Mouse (Mus musculus) frontal cortex, adult 2 months (tissue): ENCODE results near the gene Tmem201. TPM values are rescaled to one million over a fixed set of nuclear protein-coding genes. Genes with fewer than 3 reads are reported as not detected.

Experiments used
- DNase-seq, 2 experiments: peaks; one replicate each; pipeline ENCODE4 v3.0.0; 2022; ENCODE audit warnings: low spot score in 1 of 2; ENCODE audit errors: extremely low spot score in 1 of 2
- polyA plus RNA-seq: library from polyadenylated mRNA; depleted of rRNA; stranded (reverse); fragments of >200 nt; gene quantifications from 2 replicates; pipeline ENCODE4 v1.2.3, GENCODE M21; 2012; rRNA removed

The Tmem201 gene
- polyA plus RNA-seq, 1 experiment, result 79.6 TPM

- DNase-seq, result no peak
These were observed 49.0 kb downstream of the Tmem201 start for GRCm38 (mm10) chr4:149688861-149689260.

- DNase-seq, result no peak
These were observed 52.8 kb downstream of the Tmem201 start for GRCm38 (mm10) chr4:149684841-149685623.

DNA sequence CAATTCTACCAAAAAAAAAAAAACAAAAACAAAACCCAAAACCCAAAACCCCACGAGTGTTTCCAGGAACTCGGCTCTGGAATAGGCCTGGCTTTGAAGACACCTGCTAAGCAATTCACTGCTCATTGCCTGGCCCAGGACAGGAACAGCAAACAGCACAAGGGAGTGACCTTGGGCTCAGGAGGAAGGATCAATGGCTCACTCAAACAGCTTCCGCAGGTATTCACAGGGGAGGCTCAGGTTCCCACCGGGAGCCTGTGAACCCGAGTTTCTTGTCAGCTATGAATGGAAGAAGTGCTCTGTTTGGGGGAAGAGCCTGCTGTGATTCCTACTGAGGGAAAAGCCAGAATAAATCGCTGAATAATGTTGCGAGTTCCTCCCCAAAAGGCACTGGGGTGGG, 54.0 kb downstream of the Tmem201 start:
- no peak for DNase-seq

DNA sequence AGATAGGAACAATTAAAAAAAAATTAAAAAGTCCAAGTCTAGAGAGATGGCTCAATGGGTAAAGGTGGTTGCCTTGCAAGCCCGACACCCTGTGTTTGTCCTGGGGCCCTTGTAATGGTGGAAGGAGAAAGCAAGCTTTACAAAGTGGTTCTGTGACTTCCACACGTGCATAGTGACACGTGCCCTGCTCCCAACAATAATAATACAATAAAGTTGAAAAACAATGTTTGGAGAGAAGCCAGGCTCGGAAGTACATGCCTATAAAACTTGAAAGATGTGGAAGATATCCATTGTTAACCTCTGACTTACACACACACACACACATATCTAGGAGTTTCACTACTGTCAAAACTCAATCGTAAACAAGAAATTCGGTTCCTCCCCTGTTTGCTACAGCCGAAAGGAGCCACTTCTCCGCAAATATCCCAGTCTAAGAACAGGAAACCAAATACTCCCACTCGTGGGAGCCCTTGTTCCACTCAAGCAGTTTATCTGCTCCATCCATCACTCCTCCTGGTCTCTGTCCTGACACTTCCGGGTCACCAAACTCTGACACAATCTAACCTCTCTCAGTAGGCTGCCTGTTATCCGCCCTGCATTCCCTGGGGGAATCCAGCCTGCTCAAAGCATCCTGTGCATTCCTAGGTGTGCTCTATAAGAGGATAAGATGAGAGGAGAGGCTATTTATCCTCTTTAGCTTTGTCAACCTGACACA, 58.6 kb downstream of the Tmem201 start:
- no peak for DNase-seq

DNA sequence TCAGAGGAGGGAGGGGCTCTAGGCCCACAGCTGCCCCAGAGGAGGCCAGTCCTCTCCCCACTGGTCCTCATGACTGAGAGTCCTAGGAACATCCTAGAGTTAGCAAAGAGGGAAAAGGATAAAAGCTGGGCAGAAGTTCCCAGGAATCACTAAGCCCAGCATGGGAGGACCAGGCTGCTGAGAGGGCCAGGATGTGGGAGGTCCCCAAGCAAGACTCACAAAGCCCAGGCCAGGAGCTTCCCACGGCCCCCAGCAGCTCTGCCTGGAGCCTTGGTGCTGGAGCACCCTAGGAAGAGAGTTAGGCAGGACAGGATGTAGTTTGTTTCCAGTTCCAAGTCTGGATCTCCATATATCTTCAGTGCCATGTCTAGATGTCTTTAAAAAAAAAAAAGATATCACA, 59.8 kb downstream of the Tmem201 start:
- no peak for DNase-seq

DNA sequence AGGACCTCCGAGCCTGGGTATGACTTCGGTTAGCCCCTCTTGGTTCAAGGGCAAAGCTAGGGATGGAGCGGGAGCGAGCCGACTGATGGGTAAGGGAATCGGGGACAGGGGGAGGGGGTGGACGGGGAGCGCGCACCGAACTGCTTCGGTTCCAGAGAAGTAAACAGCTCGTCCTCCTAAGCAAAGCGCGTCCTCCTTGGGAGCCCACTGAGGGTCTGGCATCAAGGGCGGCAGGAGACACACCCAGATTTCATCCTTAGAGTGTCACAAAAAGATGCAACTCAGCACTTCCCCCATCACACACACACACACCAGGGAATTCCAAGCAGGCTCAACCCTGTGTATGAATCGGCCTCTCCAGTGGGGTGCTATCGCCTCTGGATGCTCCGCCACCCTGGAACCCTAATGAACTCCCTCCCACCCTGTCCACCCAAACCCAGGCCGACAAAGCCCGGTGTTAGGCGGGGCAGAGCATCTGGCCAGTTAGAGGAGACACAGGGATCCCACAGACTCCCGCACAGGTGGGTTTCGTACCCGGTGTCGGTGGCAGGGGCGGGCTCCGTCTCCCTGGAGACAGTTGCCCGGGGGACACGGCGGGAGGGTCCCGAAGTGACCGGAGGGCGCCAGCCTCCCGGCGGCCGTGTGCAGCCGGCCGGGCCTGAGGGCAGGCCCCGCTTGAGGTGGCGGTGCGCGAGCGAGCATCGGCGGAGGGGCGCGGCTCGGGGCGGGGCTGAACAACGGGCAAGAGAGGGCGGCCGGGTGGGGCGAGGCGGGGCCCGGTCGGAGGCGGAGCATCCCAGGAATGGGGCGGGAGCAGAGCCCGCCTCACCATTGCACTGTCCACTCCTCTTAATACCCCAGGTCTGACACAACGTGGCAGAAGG, 62.2 kb downstream of the Tmem201 start:
- peak in 1 of 2 experiments; percentile 74 for DNase-seq

DNA sequence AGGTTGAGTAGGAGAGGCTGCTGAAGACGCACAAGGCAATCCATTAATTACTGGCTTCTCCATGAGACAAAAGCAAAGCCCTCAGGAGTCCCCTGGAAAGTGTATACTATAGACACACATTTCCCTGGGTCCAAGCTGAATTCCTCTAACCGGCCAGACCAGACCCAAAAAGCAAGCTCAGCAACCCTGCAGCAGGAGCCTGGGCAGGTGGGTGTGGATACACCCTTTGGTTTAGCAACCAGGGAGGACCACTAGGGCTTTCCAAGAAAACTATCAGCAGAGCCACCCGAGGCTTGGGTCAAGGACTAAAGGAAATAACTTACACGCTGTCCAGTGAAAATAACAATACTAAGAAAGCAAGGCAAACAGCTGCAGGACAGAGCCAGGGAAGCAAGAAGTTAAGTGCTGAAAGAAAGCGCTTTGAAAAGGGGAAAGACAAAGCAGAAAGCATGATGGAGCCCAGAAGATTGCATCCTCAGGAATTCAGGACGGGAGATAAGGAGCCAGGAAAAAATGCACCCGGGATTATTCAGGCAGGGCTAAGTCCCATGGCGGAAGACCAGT, 62.9 kb downstream of the Tmem201 start:
- DNase-seq, result no peak

GRCm38 (mm10) chr4:149672747-149673146, 65.1 kb downstream of the Tmem201 start:
- DNase-seq, result no peak

DNA sequence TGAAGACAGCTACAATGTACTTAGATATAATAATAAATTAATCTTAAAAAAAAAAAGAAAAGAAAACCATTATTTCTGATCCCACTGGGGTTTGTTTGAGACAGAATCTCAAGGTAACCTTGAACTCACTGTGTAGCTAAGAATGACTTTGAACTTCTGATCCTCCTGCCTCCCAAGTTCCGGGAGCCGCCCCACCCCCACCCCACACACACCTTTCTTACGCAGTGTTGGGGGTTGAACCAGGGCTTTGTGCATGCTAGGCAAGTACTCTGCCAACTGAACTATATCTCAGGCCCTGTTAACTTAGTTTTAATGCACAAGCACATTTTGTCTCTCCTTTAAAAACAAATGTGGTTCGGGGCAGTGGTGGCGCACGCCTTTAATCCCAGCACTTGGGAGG, 66.7 kb downstream of the Tmem201 start:
- DNase-seq, result no peak

DNA sequence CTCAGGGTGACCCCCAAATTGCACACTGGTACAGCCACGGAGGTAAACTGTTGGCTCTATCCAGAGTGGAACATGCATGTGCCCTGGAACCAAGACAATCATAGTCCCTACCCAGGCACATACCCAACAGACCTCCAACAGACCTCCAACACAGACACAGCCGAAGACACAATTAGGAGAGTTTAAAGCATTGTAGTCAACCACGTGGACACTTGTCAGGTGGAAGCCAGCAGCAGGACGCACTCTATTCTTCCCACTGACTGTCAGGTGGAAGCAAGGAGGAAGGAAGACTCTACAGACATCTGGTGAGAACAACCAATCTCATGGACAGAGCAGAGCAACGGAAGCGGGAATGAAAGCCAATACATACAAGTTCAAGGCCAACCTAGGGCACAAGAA, 72.2 kb downstream of the Tmem201 start:
- DNase-seq, result no peak

Other genes starting within 250 kb of the Tmem201 start
- gene Ctnnbip1, start 219.8 kb downstream of the Tmem201 start, polyA plus RNA-seq, result 44.8 TPM in 2 replicates
- gene Clstn1, start 151.6 kb downstream of the Tmem201 start, polyA plus RNA-seq, result 310 and 338 TPM in 2 replicates
- gene Pik3cd, start 35.5 kb downstream of the Tmem201 start, polyA plus RNA-seq, result 13.5 and 15.2 TPM in 2 replicates
- 35.1 and 36.5 TPM in 2 replicates for gene Slc25a33, start 36.2 kb upstream of the Tmem201 start, polyA plus RNA-seq
- gene Spsb1, start 217.0 kb upstream of the Tmem201 start, polyA plus RNA-seq, result 11.6 and 12.5 TPM in 2 replicates